Mouse (Mus musculus) myocyte (in vitro differentiated cells): ENCODE data around the gene Slc24a3.

ENCODE experiments used
- CEBPB ChIP-seq: IDR thresholded peaks from 2 replicates; pipeline ENCODE4 v1.6.1; 2011; ENCODE audit warnings: mild to moderate bottlenecking, moderate library complexity; ENCODE audit not compliant: poor library complexity, insufficient read depth, severe bottlenecking
- E2F4 ChIP-seq: IDR thresholded peaks from one replicate; pipeline ENCODE4 v1.6.1; 2011; ENCODE audit warnings: mild to moderate bottlenecking, control low read depth, moderate library complexity; ENCODE audit not compliant: insufficient read depth
- MAX ChIP-seq: IDR thresholded peaks from one replicate; pipeline ENCODE4 v1.6.1; 2011; ENCODE audit warnings: low read depth, mild to moderate bottlenecking, control low read depth
- MYOG ChIP-seq, 3 experiments: IDR thresholded peaks; one replicate each; pipeline ENCODE4 v1.6.1; 2011; ENCODE audit warnings: control low read depth in 2 of 3, low read depth in 2 of 3, mild to moderate bottlenecking in 2 of 3; ENCODE audit not compliant: insufficient read length in 2 of 3, control insufficient read depth in 1 of 3, insufficient read depth in 1 of 3
- POLR2A ChIP-seq: IDR thresholded peaks from one replicate; pipeline ENCODE4 v1.6.1; 2011; ENCODE audit warnings: low read depth, mild to moderate bottlenecking, control low read depth, moderate library complexity; ENCODE audit not compliant: insufficient read length
- POLR2AphosphoS2 ChIP-seq: IDR thresholded peaks from one replicate; pipeline ENCODE4 v1.6.1; 2011; ENCODE audit warnings: low read depth, control low read depth; ENCODE audit not compliant: insufficient read length
- REST ChIP-seq: IDR thresholded peaks from one replicate; pipeline ENCODE4 v1.6.1; 2011; ENCODE audit warnings: mild to moderate bottlenecking, control low read depth, moderate library complexity; ENCODE audit not compliant: insufficient read depth, insufficient read length
- SRF ChIP-seq: IDR thresholded peaks from one replicate; pipeline ENCODE4 v1.6.1; 2011; ENCODE audit warnings: low read depth; ENCODE audit not compliant: control insufficient read depth, insufficient read length
- TCF12 ChIP-seq: IDR thresholded peaks from one replicate; pipeline ENCODE4 v1.6.1; 2011; ENCODE audit warnings: mild to moderate bottlenecking, control low read depth; ENCODE audit not compliant: poor library complexity, insufficient read depth, severe bottlenecking
- USF1 ChIP-seq: IDR thresholded peaks from one replicate; pipeline ENCODE4 v1.6.1; 2011; ENCODE audit warnings: low read depth, mild to moderate bottlenecking, control low read depth, moderate library complexity

DNA sequence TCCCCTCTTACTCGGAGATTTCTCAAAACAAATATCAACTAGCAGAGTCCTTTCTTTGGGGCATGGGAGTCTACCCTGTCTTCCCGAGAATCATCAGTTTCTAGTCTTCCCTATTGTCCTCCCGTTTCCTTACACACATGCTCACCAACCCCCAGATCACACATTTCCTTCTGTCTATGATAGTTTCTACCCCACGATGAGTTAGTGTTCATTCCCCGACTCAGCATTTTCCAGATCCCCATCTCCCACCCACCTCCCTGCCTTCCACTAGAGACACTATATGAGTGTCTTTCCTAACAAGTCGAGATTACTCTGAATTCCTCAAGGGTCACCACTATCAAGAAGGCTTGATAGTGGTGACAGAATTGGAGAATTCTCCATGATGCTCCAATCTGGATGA is 1.7 kb upstream of the Slc24a3 start:
- TF ChIP-seq POLR2A = no peak
- TF ChIP-seq TCF12 = no peak
- no peak for TF ChIP-seq USF1
- no peak for TF ChIP-seq POLR2AphosphoS2
- no peak for TF ChIP-seq E2F4
- TF ChIP-seq MAX = no peak
- no peak for TF ChIP-seq REST
- TF ChIP-seq CEBPB = no peak
- no peak for TF ChIP-seq SRF
- no peak for TF ChIP-seq MYOG (IDR thresholded peaks at IDR 0.05; ENCODE audit: control insufficient read depth in 1 of 3, insufficient read depth in 1 of 3, insufficient read length in 2 of 3, low read depth in 2 of 3)
